Mouse (Mus musculus) bone marrow, adult 2 months (tissue): ENCODE measurements around the gene Csnk2b.

Experiments
- CTCF ChIP-seq: fragments of 200-500 bp; IDR thresholded peaks from 2 replicates; pipeline ENCODE4 v1.5.1; 2011; ENCODE audit warnings: low read length, control low read depth; ENCODE audit not compliant: control insufficient read depth, insufficient read depth
- POLR2A ChIP-seq: fragments of 200-500 bp; IDR thresholded peaks from 2 replicates; pipeline ENCODE4 v1.6.1; 2011; ENCODE audit warnings: low read depth, mild to moderate bottlenecking, control low read depth, low read length, borderline replicate concordance; ENCODE audit not compliant: control insufficient read depth

GRCm38 (mm10) chr17:35164218-35164567 lies 42.3 kb upstream of the Csnk2b start:
- TF ChIP-seq CTCF (no peak), POLR2A (no peak)
